ENCODE assay signal across 19 mouse cellular contexts in the genomic region with DNA sequence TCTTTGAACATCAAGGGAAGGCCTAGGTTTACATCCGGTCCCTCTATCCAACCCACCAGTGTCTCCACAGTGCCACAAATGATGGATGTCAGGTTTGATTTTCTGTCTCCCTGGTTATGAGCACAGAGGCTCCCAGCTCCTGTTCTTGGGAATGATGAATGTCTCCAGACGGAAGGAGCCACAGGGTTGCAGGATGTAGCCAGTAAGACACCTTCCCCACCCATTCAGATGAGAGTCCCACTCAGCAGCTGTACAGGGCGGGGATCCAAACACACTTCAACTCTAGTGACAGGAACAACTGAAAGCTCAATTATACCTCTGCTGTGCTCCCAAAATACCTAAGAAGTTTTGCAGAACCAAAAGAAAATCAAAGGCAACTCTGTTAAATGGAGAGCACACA. TPM values are rescaled to one million over a fixed set of nuclear protein-coding genes. Genes with fewer than 3 reads are reported as not detected.
DNase-seq lines count a peak whose midpoint lies in the region; ATAC-seq and TF ChIP-seq lines count a peak whose summit lies in the region.
"Had no signal": no experiment of that assay in that cellular context is flagged by ENCODE, and none has a peak within 500 bp of the region (broad histone marks: within the 10 kb centered on the region; RNA-seq: fewer than 3 reads in every experiment).

No protein-coding gene starts in this region.

- no peak overlapping the region for H3K4me2 ChIP-seq in midbrain, embryonic 11.5 days
- H3K4me2 ChIP-seq in midbrain, embryonic 14.5 days (ENCODE audit: low read length), result no peak overlapping the region
- H3K4me2 ChIP-seq: forebrain, embryonic 13.5 days; hindbrain, embryonic 12.5 days had no signal

- H3K9me3 ChIP-seq in midbrain, embryonic 11.5 days (ENCODE audit: control insufficient read depth, low read length), result no peaks in the 10 kb centered on the region
- H3K9me3 ChIP-seq in midbrain, embryonic 14.5 days (ENCODE audit: control insufficient read depth, low read length), result no peaks in the 10 kb centered on the region
- H3K9me3 ChIP-seq: embryonic facial prominence, embryonic 10.5 days; forebrain, embryonic 13.5 days; heart, embryonic 10.5 days; hindbrain, embryonic 12.5 days had no signal

- 75% methylated on average over 3 of the region's 3 CpGs for WGBS in kidney, adult 2 months
- 82% methylated on average over 3 of the region's 3 CpGs for WGBS in midbrain, embryonic 11.5 days
- WGBS in midbrain, embryonic 14.5 days, result 79% methylated on average over 3 of the region's 3 CpGs
- 76% methylated on average over 3 of the region's 3 CpGs for WGBS in heart, adult 2 months

- no peak for TF ChIP-seq CTCF in kidney, adult 2 months (conservative IDR thresholded peaks at IDR 0.05; ENCODE audit: insufficient read depth, insufficient read length, low read depth, low read length)
- no peak for TF ChIP-seq CTCF in heart, adult 2 months (IDR thresholded peaks at IDR 0.05)

- H3K4me1 ChIP-seq in kidney, adult 2 months (ENCODE audit: control insufficient read depth, insufficient read depth, low read length), result no peaks in the 10 kb centered on the region
- no peaks in the 10 kb centered on the region for H3K4me1 ChIP-seq in midbrain, embryonic 11.5 days (ENCODE audit: control insufficient read depth, insufficient read depth, low read length)
- no peaks in the 10 kb centered on the region for H3K4me1 ChIP-seq in midbrain, embryonic 14.5 days (ENCODE audit: control insufficient read depth, insufficient read depth, low read length)
- no peaks in the 10 kb centered on the region for H3K4me1 ChIP-seq in heart, adult 2 months (ENCODE audit: control insufficient read depth, insufficient read depth, low read length)
- H3K4me1 ChIP-seq: forebrain, embryonic 13.5 days; heart, embryonic 10.5 days had no signal

- no peak for TF ChIP-seq POLR2A in kidney, adult 2 months (IDR thresholded peaks at IDR 0.05; ENCODE audit: low read depth, low read length)
- no peak for TF ChIP-seq POLR2A in heart, adult 2 months (IDR thresholded peaks at IDR 0.05; ENCODE audit: insufficient read depth, low read depth, low read length)

- no peak for ATAC-seq in midbrain, embryonic 11.5 days (ENCODE audit: low FRiP score)
- ATAC-seq in midbrain, embryonic 14.5 days (ENCODE audit: low FRiP score, low TSS enrichment), result no peak
- ATAC-seq: forebrain, embryonic 13.5 days; forebrain, postnatal 0 days had no signal

- H3K27ac ChIP-seq in kidney, adult 2 months (ENCODE audit: insufficient read depth, low read depth, low read length), result no peak overlapping the region
- no peak overlapping the region for H3K27ac ChIP-seq in midbrain, embryonic 11.5 days (ENCODE audit: low read depth, low read length)
- no peak overlapping the region for H3K27ac ChIP-seq in midbrain, embryonic 14.5 days (replicated peaks; ENCODE audit: low read depth, low read length)
- H3K27ac ChIP-seq in heart, adult 2 months, result no peak overlapping the region
- H3K27ac ChIP-seq: embryonic facial prominence, embryonic 10.5 days; forebrain, embryonic 13.5 days; heart, embryonic 10.5 days; hindbrain, embryonic 12.5 days had no signal

- H3K9ac ChIP-seq in midbrain, embryonic 11.5 days (ENCODE audit: low read length), result no peak overlapping the region
- H3K9ac ChIP-seq in midbrain, embryonic 14.5 days (replicated peaks; ENCODE audit: low read length), result no peak overlapping the region
- no peak overlapping the region for H3K9ac ChIP-seq in heart, adult 2 months (ENCODE audit: low read depth, low read length)
- H3K9ac ChIP-seq: forebrain, embryonic 13.5 days; forebrain, postnatal 0 days; hindbrain, embryonic 12.5 days had no signal

- peak; percentile 53 for DNase-seq in kidney, adult 2 months
- no peak for DNase-seq in kidney, postnatal 10 days
- DNase-seq in midbrain, embryonic 11.5 days (ENCODE audit: low spot score, missing footprints), result peak; percentile 69
- no peak for DNase-seq in midbrain, embryonic 14.5 days
- DNase-seq in kidney, postnatal 25 days, result peak; percentile 25 to 53
- DNase-seq in heart, adult 2 months, result no peak
- DNase-seq: adrenal gland, adult 2 months; adrenal gland, postnatal 25 days; cerebellum, adult 2 months; cerebellum, postnatal 10 days; forebrain, postnatal 0 days; gastrocnemius, postnatal 36 days; heart, adult 11 months; heart, postnatal 10 days; heart, postnatal 4 days had no signal

- no peak overlapping the region for H3K4me3 ChIP-seq in kidney, adult 2 months (ENCODE audit: insufficient read depth, low read depth, low read length)
- no peak overlapping the region for H3K4me3 ChIP-seq in midbrain, embryonic 11.5 days (ENCODE audit: low read depth, low read length)
- no peak overlapping the region for H3K4me3 ChIP-seq in midbrain, embryonic 14.5 days (replicated peaks; ENCODE audit: low read depth, low read length)
- H3K4me3 ChIP-seq in heart, adult 2 months, result no peak overlapping the region
- H3K4me3 ChIP-seq: embryonic facial prominence, embryonic 10.5 days; forebrain, embryonic 13.5 days; heart, embryonic 10.5 days; hindbrain, embryonic 12.5 days had no signal

- no peaks in the 10 kb centered on the region for H3K79me2 ChIP-seq in heart, adult 2 months (replicated peaks; ENCODE audit: control insufficient read depth, insufficient read depth, low read length)

- H3K36me3 ChIP-seq in kidney, adult 2 months (ENCODE audit: control insufficient read depth, insufficient read depth, low read length), result no peaks in the 10 kb centered on the region
- H3K36me3 ChIP-seq in midbrain, embryonic 11.5 days (ENCODE audit: control insufficient read depth, insufficient read depth, low read length), result no peaks in the 10 kb centered on the region
- no peaks in the 10 kb centered on the region for H3K36me3 ChIP-seq in midbrain, embryonic 14.5 days (ENCODE audit: control insufficient read depth, insufficient read depth, low read length)
- H3K36me3 ChIP-seq in heart, adult 2 months (ENCODE audit: control insufficient read depth, insufficient read depth, low read length), result no peaks in the 10 kb centered on the region
- H3K36me3 ChIP-seq: embryonic facial prominence, embryonic 10.5 days; heart, embryonic 10.5 days; hindbrain, embryonic 12.5 days had no signal

- no peaks in the 10 kb centered on the region for H3K27me3 ChIP-seq in kidney, adult 2 months (replicated peaks; ENCODE audit: control insufficient read depth, insufficient read depth, low read length)
- H3K27me3 ChIP-seq in midbrain, embryonic 11.5 days (ENCODE audit: control insufficient read depth, insufficient read depth, low read length), result no peaks in the 10 kb centered on the region
- H3K27me3 ChIP-seq in midbrain, embryonic 14.5 days (ENCODE audit: control insufficient read depth, insufficient read depth, low read length), result no peaks in the 10 kb centered on the region
- H3K27me3 ChIP-seq in heart, adult 2 months (ENCODE audit: control insufficient read depth, insufficient read depth, low read length), result no peaks in the 10 kb centered on the region
- H3K27me3 ChIP-seq: forebrain, embryonic 13.5 days; hindbrain, embryonic 12.5 days had no signal

- TF ChIP-seq EP300 in heart, adult 2 months (IDR thresholded peaks at IDR 0.05; ENCODE audit: insufficient read depth, low read depth, low read length), result no peak

- intact Hi-C loops in heart, adult 2 months (cut with DNase I), result no loop called here

RNA-seq across cellular contexts. Expression of a gene that starts 51.2 kb away (rescaled TPM):
- 15.3 and 20.0 TPM in 2 replicates for polyA plus RNA-seq in kidney, adult 2 months (2012; rRNA removed)
- 1.1 and 2.6 TPM in 2 replicates for polyA plus RNA-seq in midbrain, embryonic 11.5 days (2014; fragmentation: Nextera tagmentation; extraction: Ambion mirVana)
- 0.40 and 1.3 TPM in 2 replicates for polyA plus RNA-seq in midbrain, embryonic 14.5 days (2014; fragmentation: Nextera tagmentation; extraction: Ambion mirVana)
- 10 to 100 TPM; 22.1 to 26.6 TPM for total RNA-seq in heart, adult 2 months (2021)
- polyA plus RNA-seq in heart, adult 2 months (2012; rRNA removed), result 19.8 and 25.5 TPM in 2 replicates

Comparison
In these comparisons a context has a peak if more than half of its experiments do, and no peak if none do; other contexts are left out.
1. DNase-seq: peak in kidney, adult 2 months (single experiment), midbrain, embryonic 11.5 days (single experiment) and kidney, postnatal 25 days (2 of 2); none in kidney, postnatal 10 days (single experiment), midbrain, embryonic 14.5 days (single experiment) and heart, adult 2 months (0 of 2).